Mouse (Mus musculus) heart, postnatal 0 days (tissue): ENCODE results near the gene Igf2bp2.

Experiments used
- CTCF ChIP-seq: IDR thresholded peaks from 2 replicates; pipeline ENCODE4 v1.5.1; 2016; ENCODE audit warnings: antibody characterized with exemption, control low read depth, low read depth
- EP300 ChIP-seq: IDR thresholded peaks from 2 replicates; pipeline ENCODE4 v1.6.1; 2016; ENCODE audit warnings: antibody characterized with exemption, low read depth

DNA sequence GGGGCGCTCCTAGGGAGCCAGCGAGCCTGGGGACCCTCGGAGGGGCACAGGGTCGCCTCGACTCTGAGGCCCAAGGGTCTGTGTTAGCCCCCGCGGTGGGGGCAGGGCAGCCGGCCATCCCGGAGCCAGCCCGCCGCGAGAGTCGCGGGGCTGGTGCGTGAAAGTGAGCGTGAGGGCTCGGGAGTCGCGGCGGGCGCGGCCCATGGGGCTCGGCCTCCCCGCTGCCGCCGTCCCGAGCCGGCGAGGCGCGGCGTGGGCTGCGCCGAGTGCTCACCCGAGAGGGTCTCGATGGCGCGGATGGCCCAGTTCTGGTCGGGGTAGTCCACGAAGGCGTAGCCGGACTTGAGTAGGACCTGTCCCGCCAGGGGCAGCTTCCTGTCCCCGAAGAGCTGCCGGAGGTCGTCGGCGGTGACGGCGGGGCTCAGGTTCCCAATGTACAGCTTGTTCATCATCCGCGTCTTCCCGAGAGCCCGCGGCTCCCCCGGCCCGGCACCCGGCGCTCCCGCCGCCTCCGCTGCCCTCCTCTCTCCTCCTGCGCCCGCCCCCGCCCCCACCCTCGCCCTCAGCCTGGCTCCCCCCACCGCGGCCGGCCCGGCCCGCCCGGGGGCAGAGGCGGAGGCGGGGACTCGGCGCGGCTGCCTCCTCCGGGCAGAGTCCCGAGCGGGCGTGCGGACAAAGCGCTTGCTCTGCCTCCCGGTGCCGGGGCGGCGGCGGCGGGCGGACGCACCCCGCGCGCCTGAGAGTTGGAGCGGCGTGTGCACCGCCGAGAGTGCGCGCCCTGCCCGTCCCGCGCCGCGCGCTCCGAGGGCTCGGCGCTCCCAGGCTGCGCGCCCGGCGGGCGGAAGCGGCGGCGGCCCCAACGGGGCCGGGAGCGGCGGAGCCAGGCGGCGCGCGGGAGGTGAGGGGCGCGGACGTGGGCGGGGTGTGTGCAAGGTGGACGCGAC is at the start of gene Igf2bp2:
- TF ChIP-seq CTCF (no peak), EP300 (no peak)
